Mouse (Mus musculus) hindbrain, embryonic 14.5 days (tissue): Measurements from ENCODE around the gene Ttc12. TPM values are rescaled to one million over a fixed set of nuclear protein-coding genes. Genes with fewer than 3 reads are reported as not detected.
A peak's percentile ranks its signal among the peaks of the same experiment; 100 is the strongest.

ENCODE experiments used
- ATAC-seq: fragments of 200-750 bp; cut with Nextera tagmentation; 2 replicates; pipeline ENCODE4 v1.8.0; 2017; ENCODE audit warnings: moderate number of reproducible peaks, mild to moderate bottlenecking, moderate TSS enrichment, moderate library complexity; ENCODE audit not compliant: low FRiP score
- DNase-seq: peaks from one replicate; pipeline ENCODE4 v3.0.0-alpha.2; 2015; ENCODE audit warnings: low spot score
- H3K27ac ChIP-seq: fragments of 300-500 bp; sonication (generic); 2 replicates; pipeline ENCODE4 v1.5.1; 2014; ENCODE audit warnings: mild to moderate bottlenecking, moderate library complexity
- H3K27me3 ChIP-seq: fragments of 300-500 bp; sonication (generic); 2 replicates; pipeline ENCODE4 v1.6.1; 2014; ENCODE audit warnings: mild to moderate bottlenecking, low read length, mixed read lengths; ENCODE audit not compliant: control insufficient read depth, insufficient read depth
- H3K36me3 ChIP-seq: fragments of 300-500 bp; sonication (generic); replicated peaks from 2 replicates; pipeline ENCODE4 v1.6.1; 2014; ENCODE audit not compliant: control insufficient read depth, insufficient read depth
- H3K4me1 ChIP-seq: fragments of 300-500 bp; sonication (generic); replicated peaks from 2 replicates; pipeline ENCODE4 v1.6.1; 2014; ENCODE audit warnings: antibody characterized with exemption, low read length, mixed read lengths; ENCODE audit not compliant: control insufficient read depth, insufficient read depth
- H3K4me2 ChIP-seq: fragments of 300-500 bp; sonication (generic); replicated peaks from 2 replicates; pipeline ENCODE4 v1.6.1; 2014; ENCODE audit warnings: mild to moderate bottlenecking, moderate library complexity
- H3K4me3 ChIP-seq: fragments of 300-500 bp; sonication (generic); replicated peaks from 2 replicates; pipeline ENCODE4 v1.5.1; 2014; ENCODE audit warnings: mild to moderate bottlenecking, low read length
- H3K9ac ChIP-seq: fragments of 300-500 bp; sonication (generic); 2 replicates; pipeline ENCODE4 v1.6.1; 2014
- H3K9me3 ChIP-seq: fragments of 300-500 bp; sonication (generic); 2 replicates; pipeline ENCODE4 v1.6.1; 2016; ENCODE audit warnings: low read length; ENCODE audit not compliant: control insufficient read depth
- WGBS: fragments of 180-500 bp; shearing (Covaris S2); extraction: QIAGEN DNeasy Blood & Tissue Kit; methylation state at CpG from one replicate; pipeline ENCODE4 v1.1.7; 2014; 5-methylcytosine and 5-hydroxymethylcytosine counted together
- polyA plus RNA-seq: library from polyadenylated mRNA; unstranded; fragments of >200 nt; fragmentation: Nextera tagmentation; extraction: Ambion mirVana; gene quantifications from 2 replicates; pipeline ENCODE4 v1.2.1, GENCODE M21; 2014

Ttc12 gene
- polyA plus RNA-seq, 1 experiment from 2014 or later = 2.7 TPM

- ATAC-seq = 0 out of 2 replicates have a peak, but pooled peaks have one; percentile 32
- no peaks in the 10 kb centered on the region for H3K27me3 ChIP-seq
- H3K4me3 ChIP-seq = peak overlapping the region; percentile 28
- no peaks in the 10 kb centered on the region for H3K36me3 ChIP-seq
- no peaks in the 10 kb centered on the region for H3K4me1 ChIP-seq
- H3K4me2 ChIP-seq = peak overlapping the region; percentile 59
- no peak overlapping the region for H3K27ac ChIP-seq
- H3K9me3 ChIP-seq = no peaks in the 10 kb centered on the region
- peak; percentile 75 for DNase-seq
- peak overlapping the region; percentile 16; the same call in 1 of the 2 replicates for H3K9ac ChIP-seq
- 6% methylated on average over 21 of the region's 21 CpGs for WGBS
Measured at GRCm38 (mm10) chr9:49485250-49485891, 654 bp downstream of the Ttc12 start.

GRCm38 (mm10) chr9:49483316-49483715 lies 2.7 kb downstream of the Ttc12 start:
- no peak overlapping the region for H3K27ac ChIP-seq
- 34% methylated on average over 10 of the region's 10 CpGs for WGBS
- no peak for DNase-seq
- no peaks in the 10 kb centered on the region for H3K36me3 ChIP-seq
- no peak for ATAC-seq
- H3K27me3 ChIP-seq = no peaks in the 10 kb centered on the region
- no peak overlapping the region for H3K9ac ChIP-seq
- no peak overlapping the region for H3K4me2 ChIP-seq
- no peaks in the 10 kb centered on the region for H3K4me1 ChIP-seq
- H3K9me3 ChIP-seq = no peaks in the 10 kb centered on the region
- H3K4me3 ChIP-seq = no peak overlapping the region

GRCm38 (mm10) chr9:49472126-49472525 lies 13.9 kb downstream of the Ttc12 start:
- H3K4me2 ChIP-seq = no peak overlapping the region
- H3K27me3 ChIP-seq = no peaks in the 10 kb centered on the region
- peaks cover 4% of the 10 kb centered on the region; the same call in 1 of the 2 replicates for H3K9me3 ChIP-seq
- ATAC-seq (no peak), DNase-seq (no peak)
- whole genome bisulfite sequencing = 75% methylated on average over 11 of the region's 11 CpGs
- no peak overlapping the region for H3K4me3 ChIP-seq
- no peaks in the 10 kb centered on the region for H3K36me3 ChIP-seq
- H3K4me1 ChIP-seq = no peaks in the 10 kb centered on the region
- H3K9ac ChIP-seq = no peak overlapping the region
- no peak overlapping the region for H3K27ac ChIP-seq

GRCm38 (mm10) chr9:49470946-49471345 lies 15.1 kb downstream of the Ttc12 start:
- no peak overlapping the region for H3K27ac ChIP-seq
- no peak overlapping the region for H3K4me3 ChIP-seq
- H3K4me2 ChIP-seq = no peak overlapping the region
- DNase-seq (no peak), ATAC-seq (no peak)
- H3K36me3 ChIP-seq = no peaks in the 10 kb centered on the region
- 83% methylated on average over 6 of the region's 6 CpGs for WGBS
- H3K9me3 ChIP-seq = no peaks in the 10 kb centered on the region
- no peaks in the 10 kb centered on the region for H3K4me1 ChIP-seq
- no peak overlapping the region for H3K9ac ChIP-seq
- H3K27me3 ChIP-seq = no peaks in the 10 kb centered on the region

- WGBS = 93% methylated on average over 19 of the region's 19 CpGs
- Histone ChIP-seq H3K27me3 (no peaks in the 10 kb centered on the region), H3K4me3 (no peak overlapping the region), H3K4me1 (no peaks in the 10 kb centered on the region), H3K27ac (no peak overlapping the region), H3K9me3 (no peaks in the 10 kb centered on the region), H3K36me3 (no peaks in the 10 kb centered on the region), H3K4me2 (no peak overlapping the region), H3K9ac (no peak overlapping the region)
- DNase-seq (no peak), ATAC-seq (no peak)
Measured at GRCm38 (mm10) chr9:49470006-49470405, 16.0 kb downstream of the Ttc12 start.

- no peak for DNase-seq
- no peak for ATAC-seq
- Histone ChIP-seq H3K36me3 (no peaks in the 10 kb centered on the region), H3K27me3 (no peaks in the 10 kb centered on the region), H3K9ac (no peak overlapping the region), H3K27ac (no peak overlapping the region), H3K9me3 (no peaks in the 10 kb centered on the region), H3K4me3 (no peak overlapping the region), H3K4me2 (no peak overlapping the region), H3K4me1 (no peaks in the 10 kb centered on the region)
- WGBS = 87% methylated on average over 3 of the region's 3 CpGs
Measured at GRCm38 (mm10) chr9:49456136-49456535, 29.9 kb downstream of the Ttc12 start.

GRCm38 (mm10) chr9:49452396-49452795 lies 33.6 kb downstream of the Ttc12 start:
- no peak overlapping the region for H3K27ac ChIP-seq
- H3K4me2 ChIP-seq = no peak overlapping the region
- no peaks in the 10 kb centered on the region for H3K36me3 ChIP-seq
- no peak overlapping the region for H3K9ac ChIP-seq
- H3K4me3 ChIP-seq = no peak overlapping the region
- no peaks in the 10 kb centered on the region for H3K9me3 ChIP-seq
- H3K27me3 ChIP-seq = no peaks in the 10 kb centered on the region
- WGBS = 100% methylated on average over 1 of the region's 1 CpGs
- no peaks in the 10 kb centered on the region for H3K4me1 ChIP-seq
- DNase-seq (no peak), ATAC-seq (no peak)

GRCm38 (mm10) chr9:49450491-49450890 lies 35.5 kb downstream of the Ttc12 start:
- no peak for ATAC-seq
- Histone ChIP-seq H3K4me2 (no peak overlapping the region), H3K9me3 (no peaks in the 10 kb centered on the region), H3K9ac (no peak overlapping the region), H3K36me3 (no peaks in the 10 kb centered on the region), H3K27ac (no peak overlapping the region), H3K4me3 (no peak overlapping the region), H3K27me3 (no peaks in the 10 kb centered on the region), H3K4me1 (no peaks in the 10 kb centered on the region)
- DNase-seq = no peak
- WGBS = 83% methylated on average over 3 of the region's 3 CpGs

GRCm38 (mm10) chr9:49442621-49443020 lies 43.4 kb downstream of the Ttc12 start:
- Histone ChIP-seq H3K9ac (no peak overlapping the region), H3K36me3 (no peaks in the 10 kb centered on the region), H3K9me3 (no peaks in the 10 kb centered on the region), H3K4me2 (no peak overlapping the region), H3K27ac (no peak overlapping the region), H3K4me3 (no peak overlapping the region), H3K4me1 (no peaks in the 10 kb centered on the region), H3K27me3 (no peaks in the 10 kb centered on the region)
- 71% methylated on average over 3 of the region's 3 CpGs for WGBS
- DNase-seq = no peak
- ATAC-seq = no peak

GRCm38 (mm10) chr9:49427478-49427877 lies 58.5 kb downstream of the Ttc12 start:
- no peak overlapping the region for H3K9ac ChIP-seq

More at GRCm38 (mm10) chr9:49427478-49427877, 58.5 kb downstream of the Ttc12 start:
- Histone ChIP-seq H3K4me2 (no peak overlapping the region), H3K27me3 (no peaks in the 10 kb centered on the region), H3K4me3 (no peak overlapping the region), H3K27ac (no peak overlapping the region), H3K4me1 (no peaks in the 10 kb centered on the region), H3K36me3 (no peaks in the 10 kb centered on the region), H3K9me3 (no peaks in the 10 kb centered on the region)
- WGBS = 74% methylated on average over 5 of the region's 5 CpGs
- ATAC-seq = no peak
- no peak for DNase-seq
